Mouse (Mus musculus) liver, embryonic 14.5 days (tissue): ENCODE measurements at regions not wholly inside any gene's neighbourhood (a gene's known extent, or its start where the extent isn't known, plus 50 kb on each side); places are given as distances from the start of the nearest gene placed in this dataset.

Experiments
- ATAC-seq: fragments of 200-750 bp; cut with Nextera tagmentation; 2 replicates; pipeline ENCODE4 v1.8.0; 2017; ENCODE audit warnings: moderate number of reproducible peaks, mild to moderate bottlenecking, moderate library complexity; ENCODE audit not compliant: insufficient read depth
- DNase-seq, 3 experiments: peaks; one replicate each; pipeline ENCODE4 v3.0.0-alpha.2; 2012 to 2013; ENCODE audit warnings: low read depth in 3 of 3, low spot score in 3 of 3
- H3K27ac ChIP-seq: fragments of 300-500 bp; sonication (generic); 2 replicates; pipeline ENCODE4 v1.5.1; 2014; ENCODE audit warnings: moderate library complexity, mild to moderate bottlenecking, control low read depth, inconsistent platforms
- H3K27me3 ChIP-seq: fragments of 300-500 bp; sonication (generic); 2 replicates; pipeline ENCODE4 v1.6.1; 2014; ENCODE audit warnings: mild to moderate bottlenecking, low read length, moderate library complexity; ENCODE audit not compliant: control insufficient read depth, insufficient read depth
- H3K36me3 ChIP-seq: fragments of 300-500 bp; sonication (generic); replicated peaks from 2 replicates; pipeline ENCODE4 v1.6.1; 2014; ENCODE audit warnings: low read depth; ENCODE audit not compliant: control insufficient read depth, insufficient read depth
- H3K4me1 ChIP-seq, 2 experiments: fragments of 200-500 bp in 1 of 2; fragments of 300-500 bp in 1 of 2; sonication (generic) in 1 of 2; replicated peaks; 2 replicates each; pipeline ENCODE4 v1.6.1; 2012 to 2014; ENCODE audit warnings: antibody characterized with exemption in 1 of 2, inconsistent platforms in 1 of 2, low read length in 1 of 2; ENCODE audit not compliant: control insufficient read depth in 2 of 2, insufficient read depth in 2 of 2
- H3K4me2 ChIP-seq: fragments of 300-500 bp; sonication (generic); 2 replicates; pipeline ENCODE4 v1.6.1; 2014; ENCODE audit warnings: low read depth, mild to moderate bottlenecking, control low read depth, moderate library complexity
- H3K4me3 ChIP-seq, 2 experiments: fragments of 200-500 bp in 1 of 2; fragments of 300-500 bp in 1 of 2; sonication (generic) in 1 of 2; 2 replicates each; pipeline ENCODE4 v1.5.1; 2012 to 2014; ENCODE audit warnings: low read depth in 2 of 2, low read length in 2 of 2, mild to moderate bottlenecking in 2 of 2, control low read depth in 1 of 2, inconsistent platforms in 1 of 2, moderate library complexity in 1 of 2; ENCODE audit not compliant: insufficient read depth in 1 of 2
- H3K9ac ChIP-seq: fragments of 300-500 bp; sonication (generic); replicated peaks from 2 replicates; pipeline ENCODE4 v1.6.1; 2014; ENCODE audit warnings: mild to moderate bottlenecking, control low read depth, moderate library complexity
- H3K9me3 ChIP-seq: fragments of 300-500 bp; sonication (generic); 2 replicates; pipeline ENCODE4 v1.6.1; 2016; ENCODE audit warnings: low read length, mixed read lengths; ENCODE audit not compliant: control insufficient read depth
- CTCF ChIP-seq: IDR thresholded peaks from 2 replicates; pipeline ENCODE4 v1.5.1; 2016; ENCODE audit warnings: antibody characterized with exemption, low read depth, control low read depth
- EP300 ChIP-seq: IDR thresholded peaks from 2 replicates; pipeline ENCODE4 v1.6.1; 2016; ENCODE audit warnings: antibody characterized with exemption, low read depth
- WGBS: fragments of 180-500 bp; shearing (Covaris S2); extraction: QIAGEN DNeasy Blood & Tissue Kit; methylation state at CpG from one replicate; pipeline ENCODE4 v1.1.7; 2014; ENCODE audit not compliant: insufficient replicate concordance; 5-methylcytosine and 5-hydroxymethylcytosine counted together

DNA sequence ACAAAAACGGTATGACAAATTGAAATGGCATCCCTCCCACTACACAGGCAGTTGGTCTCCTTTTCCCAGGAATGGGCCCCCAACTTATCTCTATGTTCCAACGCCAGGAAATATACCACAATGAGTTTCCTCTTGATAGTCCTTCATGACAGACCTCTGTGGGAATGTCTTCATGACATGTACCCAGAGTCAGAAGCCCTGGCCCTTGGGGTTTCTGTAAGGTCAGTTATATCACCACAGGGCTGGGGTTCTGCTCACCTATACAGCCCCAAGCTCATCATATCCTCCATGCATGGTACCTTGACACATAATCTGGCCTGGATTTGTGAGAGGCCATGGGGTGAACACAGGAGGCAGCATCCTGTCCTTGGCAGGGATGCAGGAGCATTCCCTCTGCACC lies 64.2 kb upstream of the Irx6 start:
- Histone ChIP-seq H3K27ac (no peak overlapping the region), H3K9ac (no peak overlapping the region), H3K36me3 (no peaks in the 10 kb centered on the region), H3K27me3 (no peaks in the 10 kb centered on the region), H3K4me3 (no peak overlapping the region), H3K4me1 (peaks cover 0 to 5% of the 10 kb centered on the region in 2 experiments; a peak in 1 of 4 replicates), H3K4me2 (no peak overlapping the region), H3K9me3 (no peaks in the 10 kb centered on the region)
- 17% methylated on average over 2 of the region's 2 CpGs for WGBS
- DNase-seq = no peak
- no peak for TF ChIP-seq CTCF
- TF ChIP-seq EP300 = no peak
- ATAC-seq = no peak

DNA sequence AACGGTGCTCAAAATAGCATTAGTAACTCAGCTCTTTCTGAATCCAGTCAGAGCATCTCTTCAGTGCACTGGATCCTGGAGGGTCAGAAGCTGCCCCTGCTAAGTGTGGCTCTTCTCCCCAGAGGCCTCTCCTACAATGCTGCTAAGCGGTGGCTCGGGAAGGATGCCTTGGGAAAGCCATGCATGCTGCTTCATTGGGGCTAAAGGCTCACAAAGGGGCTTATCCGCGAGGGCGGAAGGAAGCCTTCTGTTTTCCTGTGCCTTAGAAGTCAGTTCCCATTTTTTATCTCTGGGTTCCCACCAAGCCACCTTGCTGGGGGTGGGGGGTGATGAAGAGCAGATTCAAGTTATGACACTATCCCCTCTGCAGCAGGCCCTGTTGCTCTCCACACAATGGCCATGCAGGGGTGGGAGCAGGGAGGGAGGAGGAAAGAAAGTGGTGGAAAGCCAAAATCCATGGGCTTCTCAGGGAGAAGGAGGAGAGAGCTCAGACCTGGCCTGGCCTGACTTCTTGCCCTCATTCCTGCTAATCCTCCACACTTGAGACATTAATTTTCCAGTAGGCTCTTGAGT lies 63.5 kb upstream of the Irx6 start:
- H3K4me1 ChIP-seq = peaks cover 0 to 5% of the 10 kb centered on the region in 2 experiments; a peak in 1 of 4 replicates
- H3K4me2 ChIP-seq = no peak overlapping the region
- no peak overlapping the region for H3K4me3 ChIP-seq
- WGBS = 16% methylated on average over 6 of the region's 6 CpGs
- H3K9ac ChIP-seq = no peak overlapping the region
- no peak overlapping the region for H3K27ac ChIP-seq
- ATAC-seq = no peak
- TF ChIP-seq EP300 (no peak), CTCF (no peak)
- H3K36me3 ChIP-seq = no peaks in the 10 kb centered on the region
- H3K9me3 ChIP-seq = no peaks in the 10 kb centered on the region
- no peak for DNase-seq
- no peaks in the 10 kb centered on the region for H3K27me3 ChIP-seq

DNA sequence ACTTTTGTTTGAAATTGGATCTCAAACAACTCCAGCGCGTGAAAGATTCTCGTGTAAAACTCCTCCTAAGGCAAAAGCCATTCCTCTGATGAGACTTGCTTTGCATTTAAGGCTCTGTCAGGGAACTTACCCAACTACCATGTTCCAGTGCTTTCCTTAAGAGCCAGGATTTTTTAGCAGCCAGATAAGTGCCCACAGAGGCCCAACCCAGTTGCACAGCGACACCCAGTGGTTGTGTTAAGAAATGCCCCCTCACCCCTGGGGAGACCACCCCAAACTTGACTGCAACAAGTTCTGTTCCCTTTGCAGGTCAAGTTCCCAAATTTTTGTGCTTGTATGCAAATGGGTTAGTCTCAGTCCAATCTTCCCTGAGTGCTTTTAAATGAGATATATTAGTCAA lies 60.6 kb upstream of the Irx6 start:
- H3K4me2 ChIP-seq = no peak overlapping the region
- H3K27me3 ChIP-seq = no peaks in the 10 kb centered on the region
- WGBS = 41% methylated on average over 4 of the region's 4 CpGs
- H3K9me3 ChIP-seq = no peaks in the 10 kb centered on the region
- DNase-seq = no peak
- H3K36me3 ChIP-seq = no peaks in the 10 kb centered on the region
- no peak for TF ChIP-seq EP300
- TF ChIP-seq CTCF = peak; percentile 65
- no peak overlapping the region for H3K9ac ChIP-seq
- no peak overlapping the region for H3K4me3 ChIP-seq
- ATAC-seq = no peak
- peaks cover 0 to 5% of the 10 kb centered on the region in 2 experiments; a peak in 1 of 4 replicates for H3K4me1 ChIP-seq
- H3K27ac ChIP-seq = no peak overlapping the region

DNA sequence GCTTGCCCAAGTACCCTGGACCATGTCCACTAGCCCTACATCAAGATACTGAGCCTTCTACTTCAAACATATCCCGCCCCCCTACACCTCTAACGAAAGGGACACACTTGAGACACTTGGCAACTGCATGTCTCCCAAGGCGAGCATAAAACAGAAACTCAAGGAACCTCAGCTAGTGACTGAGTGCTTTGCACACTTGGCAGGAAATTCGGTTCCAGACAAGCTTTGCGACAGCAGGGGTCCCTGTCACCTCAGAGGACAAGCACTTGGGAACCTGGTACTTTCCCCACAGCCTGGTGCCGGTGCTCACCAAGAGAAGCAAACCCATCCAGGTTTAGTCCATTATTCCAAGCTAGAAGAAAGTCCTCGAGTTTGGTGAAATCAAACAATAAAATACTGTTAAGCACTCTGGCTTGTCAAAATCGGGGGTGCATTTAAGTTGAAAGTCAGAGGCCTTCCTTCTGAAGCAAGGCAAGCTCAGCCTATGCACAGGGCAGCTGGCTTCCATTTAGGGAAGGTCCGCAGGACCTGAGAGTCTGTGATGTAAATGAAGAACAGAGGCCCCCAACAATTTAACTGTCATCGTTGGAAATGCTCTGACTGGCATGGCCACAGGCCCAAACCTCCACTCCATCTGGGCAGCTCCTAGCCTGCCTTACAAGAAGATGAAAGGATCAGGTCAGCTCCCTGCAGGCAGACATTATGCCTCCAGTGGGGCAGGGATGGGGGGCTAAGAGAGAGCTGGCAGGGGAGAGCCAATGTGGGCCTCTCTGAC lies 57.6 kb upstream of the Irx6 start:
- Histone ChIP-seq H3K4me1 (no peaks in the 10 kb centered on the region), H3K27ac (no peak overlapping the region), H3K4me2 (no peak overlapping the region), H3K36me3 (no peaks in the 10 kb centered on the region), H3K9ac (no peak overlapping the region), H3K4me3 (no peak overlapping the region), H3K27me3 (no peaks in the 10 kb centered on the region), H3K9me3 (no peaks in the 10 kb centered on the region)
- no peak for DNase-seq
- TF ChIP-seq EP300 (no peak), CTCF (no peak)
- ATAC-seq = no peak
- WGBS = 50% methylated on average over 10 of the region's 10 CpGs

DNA sequence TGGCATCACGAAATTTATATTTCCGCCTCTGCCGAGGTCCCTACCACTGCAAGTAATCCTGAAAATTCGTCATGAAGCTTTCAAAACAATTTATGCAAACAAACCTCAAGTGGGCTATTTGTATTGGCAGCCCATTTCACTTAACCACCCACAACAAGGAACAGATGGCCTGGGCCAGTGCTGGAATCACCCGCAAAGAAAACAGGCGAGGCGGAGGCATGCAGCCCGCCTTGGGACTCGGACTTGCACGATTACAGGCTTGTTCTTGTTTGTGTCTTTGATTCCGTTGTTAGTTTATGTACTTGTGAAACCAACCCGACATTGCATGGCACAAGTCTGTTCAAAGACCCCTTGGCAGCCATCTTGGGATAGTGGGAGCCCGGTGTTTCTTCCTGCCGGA lies 55.8 kb upstream of the Irx6 start:
- WGBS = 75% methylated on average over 14 of the region's 14 CpGs
- Histone ChIP-seq H3K9me3 (no peaks in the 10 kb centered on the region), H3K36me3 (no peaks in the 10 kb centered on the region), H3K4me1 (no peaks in the 10 kb centered on the region), H3K4me3 (no peak overlapping the region), H3K27ac (no peak overlapping the region), H3K27me3 (no peaks in the 10 kb centered on the region), H3K4me2 (no peak overlapping the region), H3K9ac (no peak overlapping the region)
- ATAC-seq (no peak), DNase-seq (no peak)
- TF ChIP-seq CTCF (no peak), EP300 (no peak)
